Mouse (Mus musculus) stomach, postnatal 0 days (tissue): ENCODE measurements around the gene Muc2. TPM values are rescaled to one million over a fixed set of nuclear protein-coding genes. Genes with fewer than 3 reads are reported as not detected.
"Not testable (repeated sequence)": the region's sequence is repeated elsewhere in the genome, so short reads cannot be mapped to it uniquely, and the experiment has no call there.

Experiments used
- ATAC-seq: fragments of 200-750 bp; cut with Nextera tagmentation; 2 replicates; pipeline ENCODE4 v1.8.0; 2017; ENCODE audit not compliant: low FRiP score, low TSS enrichment
- DNase-seq: peaks from one replicate; pipeline ENCODE4 v3.0.0-alpha.2; 2016; ENCODE audit warnings: low spot score
- H3K27ac ChIP-seq: fragments of 300-500 bp; sonication (generic); replicated peaks from 2 replicates; pipeline ENCODE4 v1.5.1; 2014; ENCODE audit warnings: mild to moderate bottlenecking, control low read depth
- H3K27me3 ChIP-seq: fragments of 300-500 bp; sonication (generic); 2 replicates; pipeline ENCODE4 v1.6.1; 2014; ENCODE audit warnings: low read length; ENCODE audit not compliant: control insufficient read depth, insufficient read depth
- H3K36me3 ChIP-seq: fragments of 300-500 bp; sonication (generic); 2 replicates; pipeline ENCODE4 v1.6.1; 2014; ENCODE audit warnings: low read length, mixed read lengths; ENCODE audit not compliant: control insufficient read depth, insufficient read depth
- H3K4me1 ChIP-seq: fragments of 300-500 bp; sonication (generic); replicated peaks from 2 replicates; pipeline ENCODE4 v1.6.1; 2014; ENCODE audit warnings: antibody characterized with exemption; ENCODE audit not compliant: control insufficient read depth, insufficient read depth
- H3K4me2 ChIP-seq: fragments of 300-500 bp; sonication (generic); replicated peaks from 2 replicates; pipeline ENCODE4 v1.6.1; 2014; ENCODE audit warnings: low read depth, mild to moderate bottlenecking, control low read depth, moderate library complexity
- H3K4me3 ChIP-seq: fragments of 300-500 bp; sonication (generic); 2 replicates; pipeline ENCODE4 v1.5.1; 2014; ENCODE audit warnings: low read depth, low read length, control low read depth
- H3K9ac ChIP-seq: fragments of 300-500 bp; sonication (generic); 2 replicates; pipeline ENCODE4 v1.6.1; 2014; ENCODE audit warnings: mild to moderate bottlenecking, low read length, control low read depth, mixed read lengths
- H3K9me3 ChIP-seq: fragments of 300-500 bp; sonication (generic); 2 replicates; pipeline ENCODE4 v1.6.1; 2016; ENCODE audit warnings: low read length; ENCODE audit not compliant: control insufficient read depth
- CTCF ChIP-seq: IDR thresholded peaks from 2 replicates; pipeline ENCODE4 v1.5.1; 2016; ENCODE audit warnings: antibody characterized with exemption, low read depth, mild to moderate bottlenecking, moderate library complexity
- EP300 ChIP-seq: optimal IDR thresholded peaks from 2 replicates; pipeline ENCODE3; 2016; ENCODE audit warnings: antibody characterized with exemption
- WGBS: fragments of 180-500 bp; shearing (Covaris S2); extraction: QIAGEN DNeasy Blood & Tissue Kit; methylation state at CpG from one replicate; pipeline ENCODE4 v1.1.7; 2014; 5-methylcytosine and 5-hydroxymethylcytosine counted together
- polyA plus RNA-seq: library from polyadenylated mRNA; unstranded; fragments of >200 nt; fragmentation: Nextera tagmentation; extraction: Ambion mirVana; gene quantifications from 2 replicates; pipeline ENCODE4 v1.2.1, GENCODE M21; 2015

The Muc2 gene
- polyA plus RNA-seq, 1 experiment from 2014 or later = 0.23 TPM

DNA sequence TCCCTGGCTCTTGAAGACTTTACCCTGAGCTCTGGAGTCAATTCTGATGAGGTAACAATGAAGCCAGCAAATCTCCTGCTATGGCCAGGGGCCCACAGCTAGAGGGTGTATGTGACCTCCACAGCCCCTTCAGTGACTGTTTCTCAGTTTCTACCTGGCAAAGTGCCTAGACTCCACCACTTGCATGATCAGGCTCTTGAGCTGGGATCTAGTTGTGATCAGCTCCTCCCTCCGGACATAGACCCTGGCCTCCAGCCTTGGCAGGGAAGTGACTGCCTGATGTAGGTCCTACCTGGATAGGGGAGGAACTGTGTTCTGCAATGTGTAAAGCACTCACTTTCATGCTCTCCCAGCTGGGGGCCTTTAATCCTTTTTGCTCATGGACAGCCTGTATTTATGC is 29.8 kb upstream of the Muc2 start:
- H3K4me2 ChIP-seq = no peak overlapping the region
- H3K27ac ChIP-seq = no peak overlapping the region
- H3K36me3 ChIP-seq = no peaks in the 10 kb centered on the region
- no peaks in the 10 kb centered on the region for H3K27me3 ChIP-seq
- DNase-seq (no peak), ATAC-seq (no peak)
- H3K9ac ChIP-seq = no peak overlapping the region
- H3K4me3 ChIP-seq = no peak overlapping the region
- TF ChIP-seq EP300 (no peak), CTCF (no peak)
- no peaks in the 10 kb centered on the region for H3K4me1 ChIP-seq
- 58% methylated on average over 1 of the region's 1 CpGs for WGBS
- no peaks in the 10 kb centered on the region for H3K9me3 ChIP-seq

- Histone ChIP-seq H3K9me3 (no peaks in the 10 kb centered on the region), H3K27me3 (no peaks in the 10 kb centered on the region), H3K4me2 (no peak overlapping the region), H3K4me1 (no peaks in the 10 kb centered on the region), H3K4me3 (no peak overlapping the region), H3K9ac (no peak overlapping the region), H3K27ac (no peak overlapping the region), H3K36me3 (no peaks in the 10 kb centered on the region)
- TF ChIP-seq EP300 (no peak), CTCF (peak; percentile 13; the same call in 1 of the 2 replicates)
- DNase-seq = peak; percentile 72
- WGBS = 65% methylated on average over 3 of the region's 3 CpGs
- peak; percentile 67 for ATAC-seq
Observed at GRCm38 (mm10) chr7:141661481-141661880, 28.7 kb upstream of the Muc2 start.

DNA sequence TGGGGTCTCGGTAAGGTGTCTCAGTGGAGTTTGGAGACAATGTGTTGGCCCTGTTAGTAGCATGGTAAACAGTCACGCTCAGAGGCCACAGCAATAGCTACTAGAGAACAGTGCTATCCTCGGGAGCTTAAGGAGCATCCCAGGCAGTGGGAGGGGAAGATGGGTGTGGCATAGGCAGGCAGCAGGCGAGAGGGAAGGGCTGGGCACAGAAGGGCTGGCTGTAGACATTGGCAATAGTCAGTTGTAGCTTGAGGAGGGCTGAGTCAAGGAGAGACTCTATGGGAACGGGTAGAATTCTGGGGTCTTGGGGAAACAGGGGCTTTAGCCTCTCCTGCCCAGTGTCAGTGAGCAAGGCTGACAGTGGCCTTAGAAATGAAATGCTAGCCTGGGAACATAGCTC is 27.9 kb upstream of the Muc2 start:
- peak; percentile 33 for DNase-seq
- WGBS = 53% methylated on average over 5 of the region's 5 CpGs
- Histone ChIP-seq H3K27me3 (no peaks in the 10 kb centered on the region), H3K36me3 (no peaks in the 10 kb centered on the region), H3K9me3 (no peaks in the 10 kb centered on the region), H3K4me3 (no peak overlapping the region), H3K27ac (no peak overlapping the region), H3K4me1 (no peaks in the 10 kb centered on the region), H3K4me2 (no peak overlapping the region), H3K9ac (no peak overlapping the region)
- ATAC-seq = no peak
- TF ChIP-seq CTCF (no peak), EP300 (no peak)

DNA sequence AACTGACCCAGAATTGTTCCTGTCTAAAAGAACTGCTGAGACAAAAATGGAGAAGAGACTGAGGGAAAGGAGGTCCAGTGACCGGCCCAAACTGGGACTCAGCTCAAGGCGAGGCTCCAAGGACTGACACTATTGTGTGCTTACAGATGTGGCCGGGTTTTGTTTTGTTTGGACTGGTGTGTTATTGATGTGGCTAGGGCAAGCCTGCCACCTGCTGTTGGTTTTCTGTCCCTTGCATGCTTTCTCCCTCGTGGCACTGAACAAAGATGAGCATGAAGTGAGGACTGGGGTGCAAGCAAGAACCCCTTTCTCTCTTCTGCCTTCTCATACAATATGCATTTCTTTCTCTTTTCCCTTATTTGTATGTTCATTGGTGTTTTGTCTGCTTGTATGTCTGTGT is 23.9 kb upstream of the Muc2 start:
- ATAC-seq = no peak
- Histone ChIP-seq H3K36me3 (no peaks in the 10 kb centered on the region), H3K9ac (no peak overlapping the region), H3K9me3 (no peaks in the 10 kb centered on the region), H3K4me1 (no peaks in the 10 kb centered on the region), H3K4me3 (no peak overlapping the region), H3K27ac (no peak overlapping the region), H3K4me2 (no peak overlapping the region), H3K27me3 (no peaks in the 10 kb centered on the region)
- peak; percentile 65 for DNase-seq
- peak; percentile 84 for TF ChIP-seq CTCF
- no peak for TF ChIP-seq EP300
- whole genome bisulfite sequencing = 14% methylated on average over 4 of the region's 4 CpGs

DNA sequence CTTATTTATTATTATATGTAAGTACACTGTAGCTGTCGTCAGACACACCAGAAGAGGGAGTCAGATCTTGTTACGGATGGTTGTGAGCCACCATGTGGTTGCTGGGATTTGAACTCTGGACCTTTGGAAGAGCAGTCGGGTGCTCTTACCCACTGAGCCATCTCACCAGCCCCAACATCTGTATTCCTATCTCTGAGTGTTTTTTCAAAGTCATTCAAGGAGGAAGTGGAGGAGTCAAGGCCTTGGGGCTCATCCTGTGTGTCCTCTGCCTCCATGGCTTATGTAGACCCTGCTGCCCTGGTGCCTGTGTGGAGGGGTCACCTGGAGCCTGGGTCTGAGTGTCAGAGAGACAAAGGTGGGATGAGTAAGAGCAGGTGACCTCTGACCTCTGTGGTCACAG is 21.0 kb upstream of the Muc2 start:
- not testable (repeated sequence) for H3K4me1 ChIP-seq, H3K9me3 ChIP-seq, ATAC-seq, DNase-seq, H3K4me3 ChIP-seq, H3K36me3 ChIP-seq, H3K27ac ChIP-seq, H3K27me3 ChIP-seq, H3K4me2 ChIP-seq, H3K9ac ChIP-seq
- WGBS = 83% methylated on average over 3 of the region's 3 CpGs

GRCm38 (mm10) chr7:141670999-141671398 is 19.1 kb upstream of the Muc2 start:
- no peak overlapping the region for H3K27ac ChIP-seq
- no peak for TF ChIP-seq EP300
- peak; percentile 82 for TF ChIP-seq CTCF
- ATAC-seq = peak; percentile 68

More at GRCm38 (mm10) chr7:141670999-141671398, 19.1 kb upstream of the Muc2 start:
- no peaks in the 10 kb centered on the region for H3K27me3 ChIP-seq
- no peak overlapping the region for H3K9ac ChIP-seq
- H3K4me3 ChIP-seq = no peak overlapping the region
- peak; percentile 75 for DNase-seq
- no peaks in the 10 kb centered on the region for H3K9me3 ChIP-seq
- H3K36me3 ChIP-seq = no peaks in the 10 kb centered on the region
- H3K4me2 ChIP-seq = no peak overlapping the region
- no peaks in the 10 kb centered on the region for H3K4me1 ChIP-seq
- 63% methylated on average over 4 of the region's 4 CpGs for WGBS
